Mouse (Mus musculus) liver, embryonic 13.5 days (tissue): Measurements from ENCODE around the gene Dpp3. TPM values are rescaled to one million over a fixed set of nuclear protein-coding genes. Genes with fewer than 3 reads are reported as not detected.
"Not testable (repeated sequence)": the region's sequence is repeated elsewhere in the genome, so short reads cannot be mapped to it uniquely, and the experiment has no call there.

Experiments used
- ATAC-seq: fragments of 200-750 bp; cut with Nextera tagmentation; 2 replicates; pipeline ENCODE4 v1.8.0; 2017; ENCODE audit warnings: low read depth, mild to moderate bottlenecking, moderate number of reproducible peaks, moderate library complexity
- DNase-seq: peaks from one replicate; pipeline ENCODE4 v3.0.0; 2022
- H3K27ac ChIP-seq: fragments of 300-500 bp; sonication (generic); 2 replicates; pipeline ENCODE4 v1.5.1; 2015; ENCODE audit warnings: moderate library complexity, mild to moderate bottlenecking, inconsistent platforms
- H3K27me3 ChIP-seq: fragments of 300-500 bp; sonication (generic); 2 replicates; pipeline ENCODE4 v1.6.1; 2015; ENCODE audit warnings: mild to moderate bottlenecking, inconsistent platforms
- H3K36me3 ChIP-seq: fragments of 300-500 bp; sonication (generic); 2 replicates; pipeline ENCODE4 v1.6.1; 2015; ENCODE audit warnings: mild to moderate bottlenecking, inconsistent platforms
- H3K4me1 ChIP-seq: fragments of 300-500 bp; sonication (generic); replicated peaks from 2 replicates; pipeline ENCODE4 v1.6.1; 2015; ENCODE audit warnings: inconsistent platforms
- H3K4me2 ChIP-seq: fragments of 300-500 bp; sonication (generic); 2 replicates; pipeline ENCODE4 v1.6.1; 2015; ENCODE audit warnings: inconsistent platforms, mild to moderate bottlenecking, moderate library complexity
- H3K4me3 ChIP-seq: fragments of 300-500 bp; sonication (generic); replicated peaks from 2 replicates; pipeline ENCODE4 v1.5.1; 2015; ENCODE audit warnings: mild to moderate bottlenecking, inconsistent platforms
- H3K9ac ChIP-seq: fragments of 300-500 bp; sonication (generic); 2 replicates; pipeline ENCODE4 v1.6.1; 2015; ENCODE audit warnings: mild to moderate bottlenecking, inconsistent platforms
- H3K9me3 ChIP-seq: fragments of 300-500 bp; sonication (generic); replicated peaks from 2 replicates; pipeline ENCODE4 v1.6.1; 2016; ENCODE audit warnings: inconsistent platforms
- WGBS: fragments of 180-500 bp; shearing (Covaris S2); methylation state at CpG from one replicate; pipeline ENCODE4 v1.1.7; 2015; ENCODE audit not compliant: insufficient replicate concordance; 5-methylcytosine and 5-hydroxymethylcytosine counted together
- polyA plus RNA-seq: library from polyadenylated mRNA; unstranded; fragments of >200 nt; fragmentation: Nextera tagmentation; extraction: Ambion mirVana; gene quantifications from 2 replicates; pipeline ENCODE4 v1.2.1, GENCODE M21; 2015

Dpp3 gene
- 59.5 and 65.1 TPM in 2 replicates for polyA plus RNA-seq

DNA sequence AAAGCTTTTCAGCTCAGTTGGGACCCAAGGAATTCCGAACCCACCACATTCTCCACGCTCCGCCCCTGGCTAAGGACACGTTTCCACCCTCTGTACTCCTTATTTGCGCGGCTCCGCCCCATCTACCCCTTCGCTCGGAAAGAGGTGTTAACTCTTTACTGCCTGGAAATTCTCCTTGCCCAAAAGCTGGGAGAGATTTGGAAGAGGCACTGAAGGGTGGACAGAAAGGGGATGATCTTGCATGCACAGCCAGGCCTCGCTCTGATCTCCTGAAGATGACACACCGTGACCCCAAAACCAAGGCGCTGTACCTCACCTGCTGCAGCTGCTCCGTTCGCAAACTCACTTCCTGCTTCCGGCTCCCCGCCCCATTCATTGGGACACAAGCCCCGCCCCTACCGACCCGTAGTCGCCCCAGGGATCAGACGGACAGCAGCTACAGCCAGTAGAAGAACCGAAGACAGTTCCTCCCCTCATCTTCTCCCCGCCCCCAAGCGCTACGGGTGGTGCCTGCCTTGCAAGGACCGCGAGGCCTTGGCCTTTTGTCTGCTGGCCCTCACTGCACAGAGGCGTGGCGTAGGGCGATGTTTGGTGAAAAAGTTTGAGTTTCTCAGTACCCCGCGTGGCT is at the start of gene Dpp3:
Dpp3 (minus strand) TSS at position 384 of the 628 bp plus-strand sequence.
- ATAC-seq: peak; percentile 99
- Histone ChIP-seq H3K4me2 (peak within 1 kb of the TSS; percentile 77), H3K9ac (peak within 1 kb of the TSS; percentile 70), H3K27ac (peak within 1 kb of the TSS; percentile 70), H3K9me3 (no peaks in the 10 kb centered on the region), H3K4me3 (peak within 1 kb of the TSS; percentile 73), H3K36me3 (peaks cover 29% of the 10 kb centered on the region), H3K27me3 (0 out of 2 replicates have a peak, but pooled peaks cover 11% of the 10 kb centered on the region), H3K4me1 (peaks cover 32% of the 10 kb centered on the region)
- under 1% methylated on average over 32 of the region's 32 CpGs for WGBS
- DNase-seq: peak; percentile 99

DNA sequence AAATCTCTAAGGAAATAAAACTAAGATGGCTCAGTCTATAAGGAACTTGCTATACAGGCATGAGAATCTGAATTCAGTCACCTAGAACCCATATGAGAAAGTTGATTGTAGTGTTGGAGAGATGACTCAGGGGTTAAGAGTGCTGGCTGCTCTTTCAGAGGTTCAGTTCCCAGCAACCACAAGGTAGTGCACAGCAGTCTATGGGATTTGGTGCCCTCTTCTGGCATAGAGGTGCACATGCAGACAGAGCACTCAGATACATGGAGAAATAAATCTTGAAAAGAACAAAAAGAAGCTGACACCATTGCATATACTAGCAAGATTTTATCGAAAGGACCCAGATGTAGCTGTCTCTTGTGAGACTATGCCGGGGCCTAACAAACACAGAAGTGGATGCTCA is 40.1 kb upstream of the Dpp3 start:
- 69% methylated on average over 2 of the region's 2 CpGs for WGBS
- Histone ChIP-seq H3K36me3 (peaks cover 29% of the 10 kb centered on the region), H3K9ac (no peak overlapping the region), H3K27ac (no peak overlapping the region), H3K27me3 (no peaks in the 10 kb centered on the region), H3K4me2 (no peak overlapping the region), H3K4me3 (no peak overlapping the region), H3K4me1 (peaks cover 7% of the 10 kb centered on the region), H3K9me3 (no peaks in the 10 kb centered on the region)
- ATAC-seq (no peak), DNase-seq (peak; percentile 20)

DNA sequence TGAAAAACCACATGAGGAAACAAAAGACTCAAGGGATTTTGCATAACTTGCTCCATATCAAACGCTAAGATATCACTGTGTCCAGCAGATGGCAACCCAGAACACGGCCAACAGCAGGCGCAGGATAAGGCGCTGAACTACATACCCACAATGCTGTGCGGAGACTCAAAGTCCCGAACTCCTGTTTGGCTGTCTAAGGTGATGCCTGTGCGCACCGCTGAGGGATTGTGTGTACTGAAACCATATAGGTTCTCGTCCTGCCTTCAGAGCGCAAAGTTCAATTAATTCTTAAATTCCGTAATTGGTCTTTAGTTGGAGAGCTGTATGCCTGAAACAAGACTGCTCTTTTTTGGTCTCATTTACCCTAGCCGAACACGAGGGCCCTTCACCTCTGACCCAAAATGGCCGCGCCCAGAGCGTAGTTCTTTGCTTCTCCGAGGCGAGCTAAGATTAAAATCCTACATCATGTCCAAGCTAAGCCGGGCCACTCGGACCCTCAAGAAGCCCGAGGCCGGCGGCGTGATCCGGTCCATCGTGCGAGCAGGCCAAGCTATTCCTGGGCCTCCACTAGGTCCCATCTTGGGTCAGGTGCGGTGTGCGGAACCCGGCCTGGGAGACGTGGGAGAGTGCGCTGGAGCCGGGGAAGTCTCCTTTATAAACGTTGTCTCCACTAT is 34.0 kb upstream of the Dpp3 start, which contains the start of gene Mrpl11:
Mrpl11 (plus strand) TSS at position 220 of the 674 bp plus-strand sequence.
- Histone ChIP-seq H3K27ac (peak within 1 kb of the TSS; percentile 57), H3K36me3 (peaks cover 29% of the 10 kb centered on the region), H3K9me3 (no peaks in the 10 kb centered on the region), H3K4me3 (peak within 1 kb of the TSS; percentile 80), H3K9ac (peak within 1 kb of the TSS; percentile 84), H3K4me1 (peaks cover 13% of the 10 kb centered on the region), H3K27me3 (no peaks in the 10 kb centered on the region; the same call in 1 of the 2 replicates), H3K4me2 (peak within 1 kb of the TSS; percentile 74)
- peak; percentile 96 for ATAC-seq
- DNase-seq: peak; percentile 86
- under 1% methylated on average over 34 of the region's 34 CpGs for WGBS

DNA sequence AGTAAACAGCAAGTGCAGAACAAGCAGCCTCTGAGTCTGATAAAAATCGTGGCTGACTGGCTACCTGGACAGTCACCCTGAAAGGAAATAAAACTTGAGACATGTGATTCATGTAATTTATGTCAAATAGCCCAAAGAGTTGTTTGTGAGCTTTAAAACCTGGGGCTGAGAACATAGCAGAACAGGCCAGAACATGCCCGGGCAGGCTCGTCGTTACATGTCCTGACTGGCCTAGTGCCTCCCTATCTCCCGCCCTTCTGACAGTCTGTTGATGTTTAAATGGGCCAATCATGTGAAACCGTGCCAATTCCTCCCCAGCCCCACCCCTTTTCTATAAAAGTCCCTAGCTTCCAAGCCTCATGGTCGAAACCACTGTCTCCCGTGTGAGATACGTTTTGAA is 20.6 kb upstream of the Dpp3 start:
- not testable (repeated sequence) for H3K36me3 ChIP-seq, DNase-seq, H3K4me2 ChIP-seq, H3K9me3 ChIP-seq, H3K9ac ChIP-seq, ATAC-seq, H3K27ac ChIP-seq, H3K4me1 ChIP-seq, H3K4me3 ChIP-seq
- H3K27me3 ChIP-seq: peaks cover 37% of the 10 kb centered on the region
- 76% methylated on average over 9 of the region's 9 CpGs for WGBS

DNA sequence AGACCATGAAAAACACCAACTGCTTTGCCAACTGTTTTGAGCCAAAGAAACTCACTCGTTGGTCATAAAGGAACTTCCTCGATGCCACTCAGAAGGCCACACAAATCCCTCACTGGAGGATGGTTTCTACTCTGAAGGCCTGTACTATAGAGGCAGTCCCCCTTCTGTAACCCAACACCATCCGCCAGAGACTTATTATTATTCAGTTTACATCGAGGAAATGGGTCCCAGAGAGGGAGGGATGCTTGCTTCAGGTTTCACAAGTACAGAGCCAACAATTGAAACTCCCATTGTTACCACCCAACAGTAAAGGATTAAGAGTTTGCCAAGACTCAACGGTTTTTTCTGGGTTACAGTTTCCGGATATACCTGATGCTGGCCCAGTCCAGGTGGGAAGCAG is 17.5 kb upstream of the Dpp3 start:
- Histone ChIP-seq H3K4me3 (no peak overlapping the region), H3K27me3 (peaks cover 67% of the 10 kb centered on the region), H3K36me3 (no peaks in the 10 kb centered on the region), H3K4me1 (peaks cover 16% of the 10 kb centered on the region), H3K4me2 (no peak overlapping the region), H3K9me3 (no peaks in the 10 kb centered on the region), H3K27ac (no peak overlapping the region), H3K9ac (no peak overlapping the region)
- 34% methylated on average over 6 of the region's 6 CpGs for WGBS
- no peak for DNase-seq
- ATAC-seq: no peak

DNA sequence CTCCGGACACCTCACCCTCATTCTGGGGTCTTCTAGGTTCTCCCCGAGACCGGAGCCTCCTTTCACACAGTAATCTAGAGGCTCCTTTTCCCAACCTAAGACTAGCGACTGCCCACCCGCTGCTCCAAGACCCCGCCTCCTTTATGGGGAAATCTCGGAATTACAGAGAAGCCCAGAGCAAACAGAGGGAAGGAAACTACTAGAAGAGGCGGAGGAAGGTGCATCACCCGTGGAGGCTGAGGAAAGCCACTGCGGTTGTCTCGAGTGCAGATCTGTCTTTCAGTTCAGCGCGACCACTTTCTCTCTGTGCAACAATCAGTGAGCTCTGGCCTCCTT is 15.1 kb upstream of the Dpp3 start:
- 8% methylated on average over 13 of the region's 13 CpGs for WGBS
- Histone ChIP-seq H3K36me3 (no peaks in the 10 kb centered on the region), H3K4me2 (peak overlapping the region; percentile 87), H3K27me3 (peaks cover 73% of the 10 kb centered on the region), H3K9ac (no peak overlapping the region), H3K4me1 (peaks cover 16% of the 10 kb centered on the region), H3K9me3 (no peaks in the 10 kb centered on the region), H3K4me3 (peak overlapping the region; percentile 62), H3K27ac (no peak overlapping the region)
- DNase-seq: no peak
- no peak for ATAC-seq

DNA sequence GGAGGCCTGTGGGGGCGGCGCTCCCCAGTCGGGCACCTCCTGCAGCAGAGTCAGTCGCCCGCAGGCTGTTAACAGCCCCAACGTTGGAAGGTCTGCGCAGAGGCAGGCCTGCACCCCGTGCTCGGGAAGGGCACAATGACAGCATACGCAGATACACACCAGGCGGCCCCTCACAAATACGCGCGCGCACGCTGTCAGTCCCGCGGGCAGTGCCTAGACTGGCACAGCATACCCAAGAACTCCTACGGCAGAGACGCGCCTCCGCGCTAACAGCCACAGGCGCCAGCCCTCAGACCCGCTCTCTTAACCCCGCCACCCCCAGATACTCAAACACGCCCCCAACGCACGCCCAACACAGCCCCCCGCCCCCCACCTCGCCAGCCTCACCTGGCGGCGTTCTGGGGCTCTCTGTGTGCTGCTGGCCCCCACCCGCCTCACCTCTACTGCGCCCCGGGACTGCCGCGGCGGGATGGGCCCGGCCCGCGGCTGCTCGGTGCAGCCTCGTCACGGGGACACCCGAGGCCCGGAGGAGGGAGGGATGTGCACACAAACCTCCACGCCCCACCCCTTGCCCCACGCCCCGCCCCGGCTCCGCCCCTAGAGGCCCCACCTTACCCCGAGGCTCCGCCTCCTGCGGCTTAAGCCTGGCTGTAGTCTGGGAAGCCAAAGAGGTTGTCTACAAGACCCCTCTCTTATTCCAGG is 14.6 kb upstream of the Dpp3 start, which contains the start of gene Peli3:
Peli3 (minus strand) TSS at position 577 of the 702 bp plus-strand sequence.
- H3K4me2 ChIP-seq: peak within 1 kb of the TSS; percentile 87
- peak; percentile 55 for DNase-seq
- peak within 1 kb of the TSS; percentile 62 for H3K4me3 ChIP-seq
- peaks cover 16% of the 10 kb centered on the region for H3K4me1 ChIP-seq
- 1% methylated on average over 55 of the region's 55 CpGs for WGBS
- peak within 1 kb of the TSS; percentile 49 for H3K9ac ChIP-seq
- no peak within 1 kb of the TSS for H3K27ac ChIP-seq
- H3K36me3 ChIP-seq: no peaks in the 10 kb centered on the region
- peak; percentile 91 for ATAC-seq
- no peaks in the 10 kb centered on the region for H3K9me3 ChIP-seq
- H3K27me3 ChIP-seq: peaks cover 71% of the 10 kb centered on the region

DNA sequence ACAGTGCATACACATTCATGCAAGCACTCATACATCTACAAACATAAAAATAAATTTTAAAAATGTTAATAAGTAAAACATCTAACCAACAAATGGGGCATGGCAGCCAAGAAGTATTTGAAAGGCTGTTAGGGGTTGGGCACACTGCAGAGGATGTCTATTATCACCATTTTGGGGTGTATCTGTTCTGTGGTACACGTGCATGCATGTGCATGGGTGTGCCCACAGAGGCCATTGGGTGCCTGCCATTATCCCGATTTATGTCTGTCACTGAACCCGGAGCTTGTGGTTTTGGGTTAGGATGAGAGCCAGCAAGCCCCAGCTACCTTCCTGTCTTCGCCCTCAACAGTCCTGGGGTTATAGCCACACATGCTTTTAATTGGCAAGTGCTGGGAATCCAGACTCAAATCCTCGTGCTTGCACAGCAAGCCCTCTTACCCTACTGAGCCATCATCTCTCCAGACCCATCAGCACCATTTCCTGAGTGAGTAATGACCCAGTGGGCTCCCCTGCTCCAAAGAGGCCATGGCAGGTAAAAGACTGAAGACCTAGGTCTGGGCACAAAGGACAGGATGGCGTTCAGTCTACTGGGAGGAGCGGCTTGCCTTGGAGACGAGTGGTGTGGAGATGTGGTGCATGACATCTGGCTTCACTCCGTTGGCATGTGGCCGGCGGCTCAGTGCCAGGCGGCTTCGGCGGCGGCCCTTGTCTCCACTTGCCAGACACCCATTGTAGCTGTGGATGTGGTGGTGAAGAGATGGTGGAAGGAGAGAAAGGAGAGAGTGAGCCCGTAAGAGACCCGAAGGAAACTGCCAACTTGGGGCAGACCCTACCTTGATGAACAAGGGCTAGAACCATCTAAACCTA is 9.6 kb upstream of the Dpp3 start:
- no peak for DNase-seq
- Histone ChIP-seq H3K4me1 (peaks cover 6% of the 10 kb centered on the region), H3K9me3 (no peaks in the 10 kb centered on the region), H3K36me3 (no peaks in the 10 kb centered on the region), H3K4me3 (no peak overlapping the region), H3K9ac (no peak overlapping the region), H3K27me3 (peaks cover 39% of the 10 kb centered on the region), H3K4me2 (no peak overlapping the region), H3K27ac (no peak overlapping the region)
- 73% methylated on average over 17 of the region's 17 CpGs for WGBS
- ATAC-seq: no peak

DNA sequence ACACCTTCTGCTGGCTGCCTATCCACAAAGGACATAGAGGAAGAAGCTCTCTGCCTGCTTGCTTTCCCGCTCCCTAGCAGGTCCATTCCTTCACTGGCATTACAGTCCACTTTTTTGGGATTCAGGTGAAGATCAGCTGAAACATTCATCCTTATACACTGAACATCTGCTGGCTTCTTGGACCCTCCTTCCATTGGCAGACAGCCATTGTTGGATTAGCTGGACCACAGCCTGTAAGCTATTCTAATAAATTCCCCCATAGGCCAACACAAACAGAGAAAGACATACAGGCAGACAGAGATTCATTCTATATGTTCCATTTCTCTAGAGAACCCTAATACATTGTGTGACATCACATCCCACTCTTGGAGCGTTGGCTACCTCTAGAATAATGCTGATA is 8.8 kb upstream of the Dpp3 start:
- no peaks in the 10 kb centered on the region for H3K36me3 ChIP-seq
- peaks cover 36% of the 10 kb centered on the region for H3K27me3 ChIP-seq
- H3K4me3 ChIP-seq: no peak overlapping the region
- H3K27ac ChIP-seq: no peak overlapping the region
- no peak for DNase-seq
- H3K9ac ChIP-seq: no peak overlapping the region
- no peak for ATAC-seq
- 71% methylated on average over 2 of the region's 2 CpGs for WGBS
- no peaks in the 10 kb centered on the region for H3K4me1 ChIP-seq
- no peaks in the 10 kb centered on the region for H3K9me3 ChIP-seq
- no peak overlapping the region for H3K4me2 ChIP-seq

DNA sequence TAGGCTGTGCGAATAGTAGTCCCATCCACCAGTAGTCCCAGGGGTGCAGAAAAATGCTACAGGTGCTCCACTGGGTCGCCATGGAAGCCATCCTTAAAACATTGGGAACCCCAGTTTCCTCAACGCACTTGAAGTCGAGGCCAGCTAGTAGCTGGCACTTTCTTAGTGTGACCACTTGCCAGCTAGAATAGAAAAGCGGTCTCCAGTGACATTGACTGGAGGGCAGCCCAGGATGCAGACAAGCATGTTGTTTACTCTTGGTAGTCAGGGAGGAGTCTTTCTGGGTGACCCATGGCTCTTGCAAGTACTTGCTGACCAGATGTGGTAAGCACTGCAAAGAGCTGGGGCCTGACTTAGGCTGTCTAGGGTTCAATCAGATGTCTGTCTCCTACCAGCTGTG is 694 bp upstream of the Dpp3 start:
- Histone ChIP-seq H3K9me3 (no peaks in the 10 kb centered on the region), H3K4me1 (peaks cover 32% of the 10 kb centered on the region), H3K9ac (peak overlapping the region; percentile 70), H3K36me3 (peaks cover 21% of the 10 kb centered on the region), H3K27ac (peak overlapping the region; percentile 70; the same call in 1 of the 2 replicates), H3K4me3 (peak overlapping the region; percentile 73), H3K27me3 (peaks cover 16% of the 10 kb centered on the region), H3K4me2 (peak overlapping the region; percentile 77)
- DNase-seq: no peak
- no peak for ATAC-seq
- 65% methylated on average over 5 of the region's 5 CpGs for WGBS
